Mouse (Mus musculus) midbrain, embryonic 14.5 days (tissue): ENCODE measurements around the gene Snorc. TPM values are rescaled to one million over a fixed set of nuclear protein-coding genes. Genes with fewer than 3 reads are reported as not detected.
"Not testable (repeated sequence)": the region's sequence is repeated elsewhere in the genome, so short reads cannot be mapped to it uniquely, and the experiment has no call there.

Source experiments
- ATAC-seq: fragments of 200-750 bp; cut with Nextera tagmentation; 2 replicates; pipeline ENCODE4 v1.8.0; 2017; ENCODE audit warnings: moderate number of reproducible peaks, moderate library complexity; ENCODE audit not compliant: low FRiP score, low TSS enrichment
- DNase-seq: peaks from one replicate; pipeline ENCODE4 v3.0.0-alpha.2; 2015
- H3K27ac ChIP-seq: fragments of 300-500 bp; sonication (generic); replicated peaks from 2 replicates; pipeline ENCODE4 v1.5.1; 2014; ENCODE audit warnings: mild to moderate bottlenecking, low read depth, low read length, moderate library complexity
- H3K27me3 ChIP-seq: fragments of 300-500 bp; sonication (generic); 2 replicates; pipeline ENCODE4 v1.6.1; 2014; ENCODE audit warnings: low read length, control low read depth, mixed read lengths; ENCODE audit not compliant: control insufficient read depth, insufficient read depth
- H3K36me3 ChIP-seq: fragments of 300-500 bp; sonication (generic); 2 replicates; pipeline ENCODE4 v1.6.1; 2014; ENCODE audit warnings: low read length, control low read depth; ENCODE audit not compliant: control insufficient read depth, insufficient read depth
- H3K4me1 ChIP-seq: fragments of 300-500 bp; sonication (generic); 2 replicates; pipeline ENCODE4 v1.6.1; 2014; ENCODE audit warnings: mild to moderate bottlenecking, antibody characterized with exemption, low read length, control low read depth; ENCODE audit not compliant: control insufficient read depth, insufficient read depth
- H3K4me2 ChIP-seq: fragments of 300-500 bp; sonication (generic); 2 replicates; pipeline ENCODE4 v1.6.1; 2014; ENCODE audit warnings: mild to moderate bottlenecking, low read length, moderate library complexity
- H3K4me3 ChIP-seq: fragments of 300-500 bp; sonication (generic); replicated peaks from 2 replicates; pipeline ENCODE4 v1.5.1; 2014; ENCODE audit warnings: low read depth, low read length
- H3K9ac ChIP-seq: fragments of 300-500 bp; sonication (generic); replicated peaks from 2 replicates; pipeline ENCODE4 v1.6.1; 2014; ENCODE audit warnings: mild to moderate bottlenecking, low read length, moderate library complexity
- H3K9me3 ChIP-seq: fragments of 300-500 bp; sonication (generic); 2 replicates; pipeline ENCODE4 v1.6.1; 2016; ENCODE audit warnings: low read length, control low read depth, mixed read lengths; ENCODE audit not compliant: control insufficient read depth
- WGBS: fragments of 180-500 bp; shearing (Covaris S2); extraction: QIAGEN DNeasy Blood & Tissue Kit; methylation state at CpG from one replicate; pipeline ENCODE4 v1.1.7; 2014; 5-methylcytosine and 5-hydroxymethylcytosine counted together
- polyA plus RNA-seq: library from polyadenylated mRNA; unstranded; fragments of >200 nt; fragmentation: Nextera tagmentation; extraction: Ambion mirVana; gene quantifications from 2 replicates; pipeline ENCODE4 v1.2.1, GENCODE M21; 2014

The Snorc gene
- polyA plus RNA-seq: 1.1 TPM in 1 of 2 replicates, not detected in the other

GRCm38 (mm10) chr1:87469971-87470370 lies at the start of gene Snorc:
Gene Snorc, plus strand, starts transcription at chr1:87470271.
- H3K4me3 ChIP-seq, H3K27ac ChIP-seq, H3K27me3 ChIP-seq, H3K4me2 ChIP-seq, H3K9ac ChIP-seq, H3K9me3 ChIP-seq, H3K4me1 ChIP-seq, H3K36me3 ChIP-seq, ATAC-seq: not testable (repeated sequence)
- WGBS: 41% methylated on average over 10 of the region's 10 CpGs
- peak; percentile 14 for DNase-seq

DNA sequence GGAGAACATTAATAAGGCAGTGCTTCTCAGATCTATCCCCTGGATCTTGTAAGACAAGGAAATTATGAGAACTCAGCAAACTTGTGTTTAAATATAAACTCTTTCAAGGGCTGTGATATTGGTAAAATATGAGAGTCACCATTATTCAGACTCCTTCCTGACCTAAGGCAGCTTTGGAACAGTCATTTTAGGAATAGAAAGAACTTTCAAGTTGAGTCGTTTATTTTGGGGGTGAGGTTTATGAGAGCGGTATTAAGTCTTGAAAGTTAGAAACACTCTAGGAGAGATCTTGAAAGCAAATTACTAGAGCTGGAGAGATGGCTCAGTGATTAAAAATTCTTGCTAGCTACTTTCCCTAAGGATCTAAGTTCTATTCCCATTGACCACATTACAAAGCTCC lies 34.9 kb upstream of the Snorc start:
- Histone ChIP-seq H3K9me3 (no peaks in the 10 kb centered on the region), H3K4me2 (no peak overlapping the region), H3K9ac (no peak overlapping the region), H3K27me3 (no peaks in the 10 kb centered on the region), H3K4me1 (no peaks in the 10 kb centered on the region), H3K27ac (no peak overlapping the region), H3K4me3 (no peak overlapping the region), H3K36me3 (peaks cover 68% of the 10 kb centered on the region)
- ATAC-seq (no peak), DNase-seq (no peak)
- WGBS: 94% methylated on average over 2 of the region's 2 CpGs

DNA sequence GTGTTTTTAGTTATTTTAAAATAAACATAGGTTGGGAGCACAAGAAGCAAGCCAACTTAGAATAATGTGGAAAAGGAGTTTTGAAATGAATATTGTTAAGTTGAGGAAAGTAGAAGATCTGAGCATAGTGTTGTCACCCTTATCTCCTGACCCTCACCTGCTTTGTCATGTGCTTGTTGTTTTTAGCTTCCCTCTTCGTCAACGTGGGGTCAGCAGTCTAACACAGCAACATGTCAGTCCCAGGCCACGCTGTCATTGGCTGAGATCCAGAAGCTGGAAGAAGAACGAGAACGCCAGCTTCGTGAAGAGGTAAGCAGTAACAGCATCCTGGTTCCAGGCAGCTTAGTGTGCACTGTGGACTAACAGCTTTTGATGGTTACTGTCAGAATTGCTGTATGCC lies 33.5 kb upstream of the Snorc start:
- peaks cover 72% of the 10 kb centered on the region for H3K36me3 ChIP-seq
- H3K4me2 ChIP-seq: no peak overlapping the region
- H3K9ac ChIP-seq: no peak overlapping the region
- no peak overlapping the region for H3K4me3 ChIP-seq
- H3K27me3 ChIP-seq: no peaks in the 10 kb centered on the region
- no peak for ATAC-seq
- no peak overlapping the region for H3K27ac ChIP-seq
- H3K4me1 ChIP-seq: no peaks in the 10 kb centered on the region
- no peaks in the 10 kb centered on the region for H3K9me3 ChIP-seq
- DNase-seq: no peak
- 89% methylated on average over 6 of the region's 6 CpGs for WGBS

DNA sequence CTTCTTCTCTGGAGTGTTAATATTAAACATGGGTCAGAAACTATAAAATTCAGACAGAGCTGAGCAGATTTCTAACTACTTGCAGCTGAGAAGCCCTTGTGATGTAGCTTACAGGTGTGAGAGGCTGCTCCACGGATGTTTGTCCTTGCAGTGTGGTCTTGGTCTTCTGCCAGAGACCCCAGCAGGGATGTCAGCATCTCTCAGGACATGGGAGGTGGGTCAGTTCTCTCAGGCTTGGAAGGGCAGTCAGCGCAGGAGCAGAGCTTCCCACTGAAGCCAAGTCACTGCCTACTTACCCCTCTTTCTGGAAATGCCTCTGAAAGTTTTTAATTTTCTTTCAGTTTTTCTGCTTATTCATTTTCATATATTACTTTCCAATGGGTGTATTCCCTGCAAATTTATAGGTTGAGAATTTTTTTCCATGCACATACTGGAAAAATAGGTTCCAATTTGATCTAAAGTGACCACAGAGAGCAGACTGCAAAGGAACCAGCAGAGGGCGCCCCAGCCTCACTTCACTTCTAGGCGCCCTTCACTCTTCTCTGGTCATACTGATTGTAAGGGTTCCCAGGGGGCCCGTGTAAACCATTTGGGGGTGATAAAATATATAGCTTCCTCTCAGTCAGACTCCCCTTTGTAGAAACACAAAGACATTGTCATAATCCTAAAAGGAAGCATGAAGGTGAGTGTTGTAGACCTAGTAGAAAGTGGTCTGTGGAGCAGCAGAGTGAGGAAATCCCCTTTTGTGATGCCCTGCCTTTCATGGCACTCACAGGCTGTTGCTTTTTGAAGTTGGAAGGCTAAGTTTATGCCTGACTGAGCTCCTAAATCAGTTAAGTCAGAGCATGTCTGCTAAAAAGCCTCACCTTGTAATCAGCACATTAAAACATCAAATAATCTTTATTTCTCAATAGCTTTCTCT lies 22.6 kb upstream of the Snorc start:
- H3K36me3 ChIP-seq: peaks cover 79% of the 10 kb centered on the region
- peak; percentile 87 for DNase-seq
- H3K4me1 ChIP-seq: no peaks in the 10 kb centered on the region
- H3K9me3 ChIP-seq: no peaks in the 10 kb centered on the region
- 40% methylated on average over 5 of the region's 5 CpGs for WGBS
- H3K27ac ChIP-seq: no peak overlapping the region
- no peak for ATAC-seq
- H3K9ac ChIP-seq: no peak overlapping the region
- H3K4me3 ChIP-seq: no peak overlapping the region
- no peaks in the 10 kb centered on the region for H3K27me3 ChIP-seq
- H3K4me2 ChIP-seq: no peak overlapping the region

DNA sequence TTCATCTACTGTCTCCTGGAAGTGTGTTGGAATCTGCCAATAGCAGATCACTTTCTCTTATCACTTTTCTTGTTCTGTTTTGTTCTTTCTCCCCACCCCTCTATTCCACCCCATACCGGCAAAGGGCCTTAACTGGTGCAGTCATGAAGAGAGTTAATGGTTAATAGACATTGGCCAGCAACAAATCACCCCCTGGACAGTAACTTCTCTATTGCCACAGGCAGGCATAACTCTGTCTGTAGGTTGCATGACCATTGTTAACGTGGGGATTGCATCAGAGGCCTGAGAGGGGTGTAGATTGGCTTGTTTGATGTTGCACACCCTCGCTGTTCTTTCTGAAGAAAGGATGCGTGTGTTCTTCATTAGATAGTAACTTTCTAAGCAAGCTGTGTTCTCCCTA lies 20.6 kb upstream of the Snorc start:
- Histone ChIP-seq H3K36me3 (peaks cover 59% of the 10 kb centered on the region), H3K27ac (no peak overlapping the region), H3K4me2 (no peak overlapping the region), H3K9me3 (no peaks in the 10 kb centered on the region), H3K27me3 (no peaks in the 10 kb centered on the region), H3K9ac (no peak overlapping the region), H3K4me1 (no peaks in the 10 kb centered on the region), H3K4me3 (no peak overlapping the region)
- DNase-seq (no peak), ATAC-seq (no peak)
- WGBS: 94% methylated on average over 4 of the region's 4 CpGs

DNA sequence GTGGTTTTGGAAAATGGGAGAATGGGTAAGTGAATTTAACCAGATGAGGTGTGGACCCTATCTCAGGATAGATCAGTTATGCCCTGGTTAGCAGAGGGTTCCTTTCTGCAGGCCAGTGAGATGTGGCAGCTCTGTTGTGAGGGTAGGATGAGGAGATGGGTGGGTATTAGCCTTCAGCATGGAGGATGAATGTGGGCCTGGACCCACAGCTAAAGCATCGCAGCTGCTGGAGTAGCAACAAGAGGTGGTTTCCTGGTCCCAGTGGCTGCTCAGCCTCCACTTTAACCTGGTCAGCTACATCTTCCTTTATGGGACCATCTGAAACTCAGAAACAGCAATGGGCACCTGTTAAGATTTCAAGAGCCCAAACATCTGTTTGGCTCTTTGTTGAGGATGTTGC lies 13.6 kb upstream of the Snorc start:
- Histone ChIP-seq H3K4me2 (no peak overlapping the region), H3K4me3 (no peak overlapping the region), H3K4me1 (no peaks in the 10 kb centered on the region), H3K27ac (no peak overlapping the region), H3K9me3 (no peaks in the 10 kb centered on the region), H3K9ac (no peak overlapping the region), H3K27me3 (no peaks in the 10 kb centered on the region), H3K36me3 (no peaks in the 10 kb centered on the region)
- ATAC-seq (no peak), DNase-seq (no peak)
- 93% methylated on average over 1 of the region's 1 CpGs for WGBS

- WGBS: 87% methylated on average over 4 of the region's 4 CpGs
- DNase-seq (no peak), ATAC-seq (no peak)
Measured at GRCm38 (mm10) chr1:87458045-87458444, 12.0 kb upstream of the Snorc start.

GRCm38 (mm10) chr1:87459856-87460255 lies 10.2 kb upstream of the Snorc start:
- not testable (repeated sequence) for H3K4me2 ChIP-seq, H3K4me3 ChIP-seq, H3K36me3 ChIP-seq, H3K4me1 ChIP-seq, ATAC-seq, H3K9me3 ChIP-seq, H3K9ac ChIP-seq, H3K27me3 ChIP-seq, DNase-seq, H3K27ac ChIP-seq
- WGBS: 94% methylated on average over 5 of the region's 7 CpGs

More at GRCm38 (mm10) chr1:87458045-87458444, 12.0 kb upstream of the Snorc start:
- Histone ChIP-seq H3K36me3 (no peaks in the 10 kb centered on the region), H3K4me3 (no peak overlapping the region), H3K27ac (no peak overlapping the region), H3K9ac (no peak overlapping the region), H3K4me1 (no peaks in the 10 kb centered on the region), H3K9me3 (no peaks in the 10 kb centered on the region), H3K27me3 (no peaks in the 10 kb centered on the region), H3K4me2 (no peak overlapping the region)

- Histone ChIP-seq H3K4me3 (no peak overlapping the region), H3K27me3 (no peaks in the 10 kb centered on the region), H3K27ac (no peak overlapping the region), H3K4me2 (no peak overlapping the region), H3K9ac (no peak overlapping the region), H3K9me3 (no peaks in the 10 kb centered on the region), H3K4me1 (no peaks in the 10 kb centered on the region), H3K36me3 (no peaks in the 10 kb centered on the region)
- ATAC-seq (no peak), DNase-seq (no peak)
- 90% methylated on average over 9 of the region's 9 CpGs for whole genome bisulfite sequencing
Measured at GRCm38 (mm10) chr1:87467469-87467868, 2.6 kb upstream of the Snorc start.
